Mouse (Mus musculus): ENCODE data around the gene Relt.
A peak's percentile ranks its signal among the peaks of the same experiment; 100 is the strongest.

DNA sequence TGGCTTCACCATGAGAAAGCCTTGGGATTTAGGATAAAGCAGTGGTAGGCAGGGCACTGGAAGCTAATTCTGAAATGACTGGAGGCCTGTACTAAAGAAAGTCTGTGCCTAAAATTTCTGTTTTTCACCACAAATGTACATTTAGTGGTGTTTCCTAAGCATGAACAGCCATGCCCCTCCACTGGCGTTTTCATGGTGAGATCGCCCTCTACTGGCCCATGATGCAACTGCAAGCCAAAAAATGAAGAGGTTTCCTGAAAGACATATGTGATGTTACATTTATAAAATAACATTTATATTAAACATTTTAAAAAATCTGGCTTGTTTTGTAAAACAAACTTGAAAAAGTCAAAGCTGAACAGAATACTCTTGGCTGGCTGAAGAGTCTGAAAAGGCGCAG lies 23.3 kb upstream of the Relt start:
- peak; percentile 75 for TF ChIP-seq CTCF (IDR thresholded peaks at IDR 0.05; ENCODE audit: borderline replicate concordance, insufficient read depth, low read depth, low read length)
- TF ChIP-seq POLR2A (IDR thresholded peaks at IDR 0.05; ENCODE audit: borderline replicate concordance, insufficient read depth, low read length): no peak
